Mouse (Mus musculus) left cerebral cortex, postnatal 36 days (tissue): ENCODE measurements around the gene Becn1. TPM values are rescaled to one million over a fixed set of nuclear protein-coding genes. Genes with fewer than 3 reads are reported as not detected.

Experiments used
- DNase-seq, 2 experiments: peaks; one replicate each; pipeline ENCODE4 v3.0.0; 2021 to 2022; ENCODE audit warnings: low spot score in 2 of 2, mixed read lengths in 1 of 2
- intact Hi-C: fragments of 180-260 bp; cut with DNase I; formaldehyde crosslinking; loops from one replicate; pipeline ENCODE4 v1.15.1; 2025
- total RNA-seq, 2 experiments: library from RNA; stranded (reverse); gene quantifications; 2 replicates each; pipeline ENCODE4 v1.2.3; 2021

Gene Becn1
- total RNA-seq, 2 experiments from 2014 or later: 206 to 237 TPM

DNA sequence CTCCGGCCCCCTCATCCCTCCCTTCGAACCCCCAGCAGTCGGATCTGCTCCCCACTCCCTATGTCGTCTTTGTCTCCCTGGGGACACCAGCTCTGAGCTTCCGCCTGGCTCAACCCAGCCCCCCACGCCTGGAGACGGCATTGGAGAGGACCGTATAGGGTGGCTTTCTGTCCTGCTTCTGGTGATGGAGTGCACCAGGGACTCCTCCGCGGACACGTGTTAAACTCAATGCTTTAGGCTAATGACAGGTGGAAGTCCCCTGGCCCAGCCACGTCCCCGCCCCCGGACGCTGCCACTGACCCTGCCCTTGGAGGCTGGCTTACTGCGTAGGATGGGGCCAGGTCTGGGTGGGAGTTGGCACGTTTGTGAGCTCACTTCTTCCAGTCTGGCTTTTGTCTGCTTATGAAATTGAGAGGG is 14.4 kb upstream of the Becn1 start:
- DNase-seq: no peak
- intact Hi-C loops: no loop called here

DNA sequence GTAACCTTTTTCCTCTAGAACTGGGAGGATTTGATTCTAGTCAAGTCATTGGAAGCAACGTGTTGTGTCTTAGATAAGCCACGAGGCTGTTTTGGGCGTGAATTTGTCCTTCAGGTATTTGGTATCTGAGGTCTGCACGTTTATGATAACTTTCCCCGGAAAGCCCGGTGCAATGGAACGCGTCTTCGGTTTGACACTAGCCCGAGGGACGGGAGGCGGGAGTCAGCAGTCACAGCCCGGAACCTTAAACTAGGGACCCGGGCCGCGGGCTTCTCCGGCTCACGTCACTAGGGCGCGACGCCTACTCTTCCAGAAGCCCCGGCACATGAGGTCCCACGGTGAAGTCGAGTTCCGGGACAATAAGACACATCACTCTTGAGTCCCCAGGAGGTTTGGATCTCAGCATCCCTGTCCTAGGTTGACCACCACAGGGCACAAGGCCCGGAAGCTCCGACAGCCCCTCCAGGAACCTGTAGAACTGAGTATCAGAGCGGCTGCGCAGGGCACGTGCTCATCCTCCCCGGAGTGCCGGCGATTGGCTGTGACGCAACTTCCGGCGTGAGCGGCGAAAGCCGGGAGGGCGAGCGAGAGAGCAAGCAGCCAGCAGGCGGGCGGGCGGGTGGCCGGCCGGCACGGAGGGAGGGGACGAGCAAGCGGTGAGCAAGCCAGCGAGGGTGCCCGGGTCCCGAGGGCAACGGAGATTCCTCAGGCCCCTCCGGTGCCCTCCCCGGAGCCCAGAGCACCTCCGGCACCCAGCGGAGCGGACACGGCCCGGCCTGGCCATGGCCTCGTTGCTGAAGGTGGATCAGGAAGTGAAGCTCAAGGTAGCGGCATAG is 13.8 kb upstream of the Becn1 start, which contains the start of gene Psme3:
Psme3 (plus strand) TSS at position 549 of the 836 bp plus-strand sequence.
- DNase-seq: peak; percentile 95 to 96
- intact Hi-C loops: no loop called here

- intact Hi-C loops: no loop called here
- DNase-seq: no peak
Observed at GRCm38 (mm10) chr11:101315082-101315650, 13.1 kb upstream of the Becn1 start.

- intact Hi-C loops: no loop called here
Observed at GRCm38 (mm10) chr11:101314567-101314966, 12.5 kb upstream of the Becn1 start.

DNA sequence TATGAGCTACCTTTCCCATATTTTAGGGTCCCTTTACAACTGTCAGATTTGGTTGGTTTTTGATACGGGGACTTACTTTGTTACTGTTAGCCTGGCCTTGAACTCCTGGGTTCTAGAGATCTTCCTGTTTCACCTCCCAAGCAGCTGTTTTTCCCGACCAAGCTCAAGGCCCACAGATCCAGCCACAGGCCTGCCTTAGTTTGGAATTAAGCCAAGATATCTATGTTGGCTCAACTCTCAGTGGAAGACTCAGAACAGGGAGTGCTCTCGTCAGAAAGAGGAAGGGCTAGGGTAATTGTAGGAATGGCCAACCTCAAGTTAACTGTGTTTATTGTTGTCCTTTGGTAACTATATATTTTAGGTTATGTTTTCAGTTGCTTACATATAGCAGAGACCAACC is 10.1 kb upstream of the Becn1 start:
- intact Hi-C loops: no loop called here

More at GRCm38 (mm10) chr11:101314567-101314966, 12.5 kb upstream of the Becn1 start:
- no peak for DNase-seq

GRCm38 (mm10) chr11:101311083-101311482 is 9.0 kb upstream of the Becn1 start:
- DNase-seq: no peak
- intact Hi-C loops: no loop called here

More for the DNA sequence above, 10.1 kb upstream of the Becn1 start:
- no peak for DNase-seq

DNA sequence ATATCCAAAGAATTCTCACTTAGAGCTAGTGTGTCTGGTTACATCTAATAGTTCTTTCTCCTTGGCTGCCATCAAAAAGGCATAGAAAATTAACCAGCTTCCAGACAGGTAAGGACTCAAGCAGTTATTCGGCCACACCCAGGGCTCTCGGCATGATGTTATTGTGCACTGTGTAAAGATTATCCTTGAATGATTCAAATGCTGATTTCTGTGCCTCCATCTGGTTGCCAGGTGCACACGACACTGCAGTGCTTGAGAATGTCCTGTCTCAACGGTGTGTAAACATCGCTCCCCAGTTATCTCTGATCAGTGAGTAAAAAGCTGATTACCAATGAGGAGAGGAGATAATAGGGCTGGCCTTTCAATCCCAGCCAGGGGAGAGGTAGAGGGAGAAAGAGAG is 5.7 kb upstream of the Becn1 start:
- intact Hi-C loops: no loop called here
- DNase-seq: no peak

GRCm38 (mm10) chr11:101301299-101302003 is 635 bp downstream of the Becn1 start:
- no peak for DNase-seq
- intact Hi-C loops: loop anchor here (2.0 to 5.0 kb wide), 2 partner anchors 49 to 89 kb away; partner anchors contain the start of gene Vps25

GRCm38 (mm10) chr11:101300881-101301280 is 1.2 kb downstream of the Becn1 start:
- intact Hi-C loops: loop anchor here (5.0 kb wide), 1 partner anchor 49 kb away; the partner anchor contains the start of gene Vps25

GRCm38 (mm10) chr11:101295191-101295590 is 6.9 kb downstream of the Becn1 start:
- DNase-seq: no peak
- intact Hi-C loops: no loop called here

More at GRCm38 (mm10) chr11:101300881-101301280, 1.2 kb downstream of the Becn1 start:
- DNase-seq: no peak

DNA sequence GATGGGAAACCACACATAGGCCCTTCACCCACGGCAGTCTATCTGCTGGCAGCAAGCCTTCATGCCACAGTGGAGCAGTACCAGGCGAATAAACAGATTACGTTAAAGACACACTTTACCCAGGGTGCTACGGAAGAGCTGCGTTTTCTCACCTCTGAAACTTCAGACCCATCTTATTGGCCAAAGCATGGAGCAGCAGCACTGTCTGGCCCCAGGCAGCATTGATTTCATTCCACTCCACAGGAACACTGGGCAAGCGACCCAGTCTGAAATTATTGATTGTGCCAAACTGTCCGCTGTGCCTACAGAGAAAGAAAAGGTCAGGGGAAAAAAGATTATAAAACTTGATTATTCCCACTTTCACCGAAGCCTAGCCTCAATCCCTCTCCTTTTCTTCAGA is 10.9 kb downstream of the Becn1 start:
- intact Hi-C loops: no loop called here
- DNase-seq: no peak

DNA sequence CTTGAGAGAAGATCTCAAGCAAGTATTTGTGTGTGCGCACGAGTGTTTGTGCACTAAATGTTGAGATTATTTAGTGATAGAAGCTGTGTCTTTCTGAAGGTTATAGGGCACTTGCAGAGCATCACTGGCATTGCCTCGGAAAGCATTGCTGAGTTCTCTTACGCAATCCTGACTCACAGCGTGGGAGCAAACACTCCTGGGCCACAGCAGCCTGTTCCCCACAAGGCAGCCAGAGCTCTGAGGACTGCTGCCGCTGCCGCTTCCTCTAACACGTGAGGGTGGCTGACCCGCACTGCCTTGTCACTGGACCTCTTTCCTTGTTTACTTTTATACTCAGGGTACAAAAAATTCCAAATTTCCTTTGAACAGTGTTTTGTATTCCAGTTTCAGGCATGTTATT is 14.8 kb downstream of the Becn1 start:
- intact Hi-C loops: no loop called here
- DNase-seq: no peak

DNA sequence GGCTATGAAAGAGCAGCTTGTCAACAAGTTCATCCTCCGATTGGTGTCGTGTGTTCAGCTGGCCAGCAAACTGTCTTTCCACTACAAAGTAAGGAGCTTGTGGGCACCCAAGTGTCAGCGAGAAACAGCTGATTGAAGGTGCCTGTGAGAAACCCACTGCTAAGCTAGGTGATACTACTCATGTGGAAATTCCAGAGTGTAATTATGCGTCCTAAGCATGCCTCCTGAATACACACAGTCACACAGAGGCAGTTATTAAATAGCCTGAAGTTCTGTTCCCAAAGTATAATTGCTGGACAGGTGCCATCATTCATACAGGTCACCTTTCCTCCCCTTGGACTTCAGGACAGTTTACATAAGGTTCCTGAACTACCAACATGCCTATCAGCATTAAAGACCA is 18.3 kb downstream of the Becn1 start:
- intact Hi-C loops: no loop called here
- no peak for DNase-seq

- intact Hi-C loops: no loop called here
- no peak for DNase-seq
Observed at GRCm38 (mm10) chr11:101282896-101283295, 19.2 kb downstream of the Becn1 start.

- DNase-seq: no peak
- intact Hi-C loops: no loop called here
Observed at GRCm38 (mm10) chr11:101280837-101281236, 21.2 kb downstream of the Becn1 start.

- no peak for DNase-seq
- intact Hi-C loops: no loop called here
Observed at GRCm38 (mm10) chr11:101279193-101279569, 22.9 kb downstream of the Becn1 start.

DNA sequence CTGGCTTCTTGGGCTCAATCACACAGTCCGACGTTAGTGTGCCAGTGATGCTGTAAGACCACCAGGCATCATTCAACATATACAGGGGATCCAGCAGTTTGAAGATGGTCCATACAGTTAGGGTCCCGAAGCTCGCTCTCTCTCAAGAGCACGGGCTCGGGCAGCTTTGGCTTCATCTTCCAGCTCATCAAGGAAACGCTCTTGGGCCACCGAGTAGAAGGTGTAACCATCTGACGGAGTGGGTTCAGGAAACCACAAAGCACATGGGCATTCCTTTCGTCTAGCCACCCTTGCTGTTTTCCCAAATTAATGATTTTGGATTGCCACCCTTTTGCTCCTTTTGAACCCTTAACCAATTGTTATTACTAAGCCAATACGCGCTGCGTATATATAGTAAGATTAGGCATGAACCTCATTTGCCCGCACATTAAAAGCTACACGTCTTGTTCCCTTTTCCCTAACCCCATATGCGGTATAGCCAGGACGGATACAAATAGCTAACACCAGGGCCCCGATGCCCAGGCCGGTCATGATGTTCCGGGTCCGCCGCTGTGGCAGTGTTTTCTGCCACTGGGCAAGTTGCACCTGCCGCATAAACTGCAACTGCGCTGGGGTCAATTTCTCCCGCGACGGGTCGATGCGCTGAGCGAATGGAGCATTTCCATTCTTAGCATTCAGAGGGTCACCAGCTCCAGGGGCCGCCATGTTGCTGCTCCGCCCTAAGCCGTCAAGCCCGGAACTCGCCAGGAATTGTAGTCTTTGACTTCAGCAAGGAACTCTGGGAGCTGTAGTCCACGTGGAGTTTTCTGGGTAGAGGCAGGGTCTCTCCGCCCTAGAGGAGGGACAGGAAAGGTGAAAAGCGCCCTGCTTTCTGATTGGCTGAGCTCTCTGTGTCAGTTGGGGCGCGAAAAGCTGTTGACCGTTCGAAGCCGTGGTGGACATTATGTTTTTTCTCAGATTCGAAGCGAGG is 23.6 kb downstream of the Becn1 start, which contains the start of the genes Cntd1 and Coa3:
Cntd1 (plus strand) TSS at position 790 of the 970 bp plus-strand sequence.
Coa3 (minus strand) TSS at position 892 of the 970 bp plus-strand sequence.
- intact Hi-C loops: no loop called here
- DNase-seq: peak; percentile 84 to 86

DNA sequence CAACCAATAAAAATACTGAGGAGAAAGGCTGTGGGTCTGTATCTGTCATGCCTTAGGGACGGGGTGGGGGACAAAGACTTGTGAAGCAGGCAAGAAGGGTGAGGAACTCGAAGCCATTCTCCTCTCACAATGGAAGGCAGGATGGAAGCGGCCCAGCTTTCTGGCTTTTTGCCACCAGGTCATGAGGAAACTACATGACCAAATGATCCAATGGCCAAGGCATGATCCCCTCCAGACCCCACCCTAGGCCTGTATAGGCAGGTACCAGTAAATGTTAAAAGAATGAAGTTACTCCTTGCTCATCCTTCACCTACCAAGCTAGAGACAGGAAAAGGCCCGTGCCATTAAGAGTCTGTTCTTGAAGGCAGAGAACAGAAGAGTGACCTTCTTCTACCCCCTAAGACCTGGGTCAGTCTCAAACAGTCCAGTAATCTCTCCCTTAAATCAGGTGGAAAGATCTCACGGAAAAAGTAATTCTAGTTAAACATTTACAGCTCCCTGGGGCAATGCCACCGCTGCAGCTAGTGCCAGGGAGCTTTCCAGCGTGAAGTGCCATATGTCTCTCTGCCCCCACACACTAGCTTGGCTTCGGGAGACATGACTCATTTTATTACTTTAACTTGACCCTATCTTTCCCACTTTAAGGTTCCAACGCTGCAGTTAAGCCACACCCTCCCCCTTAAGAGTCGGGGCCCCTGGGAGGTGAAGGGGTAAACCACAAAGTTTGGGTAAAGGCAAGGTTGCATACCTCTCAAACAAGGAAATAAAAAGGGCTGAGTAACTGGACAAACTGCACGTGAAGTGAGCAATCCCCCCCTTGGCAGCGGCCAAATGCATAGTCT is 24.5 kb downstream of the Becn1 start:
- intact Hi-C loops: no loop called here
- DNase-seq: peak in 1 of 2 experiments; percentile 36
